ENCODE assay signal across 18 mouse cellular contexts in the genomic region with DNA sequence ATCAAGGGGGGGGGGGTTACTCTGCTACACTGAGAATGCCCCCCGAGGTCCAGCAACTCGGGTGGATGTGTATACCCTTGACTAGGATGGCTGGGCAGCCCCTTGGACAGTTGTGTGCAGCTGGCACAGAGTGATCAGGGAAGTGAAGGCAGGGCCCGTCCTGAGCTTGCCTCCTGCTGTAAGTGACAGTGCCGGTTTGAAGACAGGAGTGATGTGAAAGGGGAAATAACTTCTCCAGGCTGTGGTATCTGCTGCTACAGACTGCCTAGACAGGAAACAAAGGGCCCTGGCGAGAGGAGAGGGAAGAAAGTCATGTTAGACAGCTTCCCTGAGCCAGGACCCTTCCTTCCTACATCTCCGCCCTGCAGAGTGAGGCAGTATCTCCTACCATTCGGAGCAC. TPM values are rescaled to one million over a fixed set of nuclear protein-coding genes. Genes with fewer than 3 reads are reported as not detected.
DNase-seq lines count a peak whose midpoint lies in the region; ATAC-seq lines count a peak whose summit lies in the region.
"Had no signal": no experiment of that assay in that cellular context is flagged by ENCODE, and none has a peak within 500 bp of the region (broad histone marks: within the 10 kb centered on the region; RNA-seq: fewer than 3 reads in every experiment).

No protein-coding gene starts in this region.

- H3K4me2 ChIP-seq in heart, embryonic 16.5 days (ENCODE audit: low read depth, low read length): peak overlapping the region; percentile 0; the same call in 1 of the 2 replicates
- 0 out of 2 replicates have a peak overlapping the region, but pooled peaks have one; percentile 1 for H3K4me2 ChIP-seq in midbrain, embryonic 16.5 days (ENCODE audit: low read length)
- no peak overlapping the region for H3K4me2 ChIP-seq in midbrain, embryonic 15.5 days
- H3K4me2 ChIP-seq in neural tube, embryonic 15.5 days: peak overlapping the region; percentile 86
- H3K4me2 ChIP-seq: embryonic facial prominence, embryonic 15.5 days had no signal

- 53% methylated on average over 7 of the region's 7 CpGs for WGBS in heart, embryonic 16.5 days
- 82% methylated on average over 7 of the region's 7 CpGs for WGBS in midbrain, embryonic 16.5 days
- 81% methylated on average over 7 of the region's 7 CpGs for WGBS in midbrain, embryonic 15.5 days
- WGBS in neural tube, embryonic 15.5 days: 77% methylated on average over 7 of the region's 7 CpGs

- H3K27me3 ChIP-seq in heart, embryonic 16.5 days (ENCODE audit: control insufficient read depth, insufficient read depth, low read length): no peaks in the 10 kb centered on the region
- no peaks in the 10 kb centered on the region for H3K27me3 ChIP-seq in midbrain, embryonic 16.5 days (ENCODE audit: control insufficient read depth, insufficient read depth, low read depth, low read length)
- H3K27me3 ChIP-seq in midbrain, embryonic 15.5 days (replicated peaks): no peaks in the 10 kb centered on the region
- H3K27me3 ChIP-seq in neural tube, embryonic 15.5 days (replicated peaks): no peaks in the 10 kb centered on the region
- H3K27me3 ChIP-seq: embryonic facial prominence, embryonic 15.5 days had no signal

- no peak overlapping the region for H3K9ac ChIP-seq in heart, embryonic 16.5 days (ENCODE audit: low read length)
- H3K9ac ChIP-seq in midbrain, embryonic 16.5 days (ENCODE audit: low read depth, low read length): no peak overlapping the region
- no peak overlapping the region for H3K9ac ChIP-seq in midbrain, embryonic 15.5 days
- H3K9ac ChIP-seq in neural tube, embryonic 15.5 days (replicated peaks): no peak overlapping the region
- H3K9ac ChIP-seq: embryonic facial prominence, embryonic 15.5 days had no signal

- H3K27ac ChIP-seq in heart, embryonic 16.5 days (ENCODE audit: low read length): no peak overlapping the region
- no peak overlapping the region for H3K27ac ChIP-seq in midbrain, embryonic 16.5 days (ENCODE audit: low read length)
- H3K27ac ChIP-seq in midbrain, embryonic 15.5 days: no peak overlapping the region
- H3K27ac ChIP-seq in neural tube, embryonic 15.5 days (replicated peaks): no peak overlapping the region
- H3K27ac ChIP-seq: embryonic facial prominence, embryonic 15.5 days had no signal

- no peak for ATAC-seq in heart, embryonic 16.5 days (replicated peaks; ENCODE audit: extremely low read depth, insufficient read depth, low FRiP score)
- no peak for ATAC-seq in midbrain, embryonic 16.5 days
- no peak for ATAC-seq in midbrain, embryonic 15.5 days (replicated peaks)
- ATAC-seq in hematopoietic stem cell, adult 5-6 weeks (replicated peaks in 1 of 2; ENCODE audit: insufficient read depth in 1 of 2, low FRiP score in 2 of 2, low TSS enrichment in 1 of 2, low read depth in 1 of 2, poor library complexity in 2 of 2, severe bottlenecking in 2 of 2): peak; percentile 46 to 62; a peak in 3 of 4 replicates
- no peak for ATAC-seq in neural tube, embryonic 15.5 days (ENCODE audit: low FRiP score)
- ATAC-seq: inflammation-experienced regulatory T-cells, adult 6 months had no signal

- 0 out of 2 replicates have a peak, but pooled peaks cover under 1% of the 10 kb centered on the region for H3K36me3 ChIP-seq in heart, embryonic 16.5 days (ENCODE audit: control insufficient read depth, insufficient read depth)
- peaks cover 12% of the 10 kb centered on the region for H3K36me3 ChIP-seq in midbrain, embryonic 16.5 days (ENCODE audit: control insufficient read depth, insufficient read depth, low read length)
- H3K36me3 ChIP-seq in midbrain, embryonic 15.5 days (replicated peaks): peaks cover 5% of the 10 kb centered on the region; the same call in 1 of the 2 replicates
- H3K36me3 ChIP-seq in neural tube, embryonic 15.5 days: peaks cover 20% of the 10 kb centered on the region

- H3K4me3 ChIP-seq in heart, embryonic 16.5 days (ENCODE audit: low read length): no peak overlapping the region
- no peak overlapping the region for H3K4me3 ChIP-seq in midbrain, embryonic 16.5 days (ENCODE audit: low read depth, low read length)
- H3K4me3 ChIP-seq in midbrain, embryonic 15.5 days: no peak overlapping the region
- no peak overlapping the region for H3K4me3 ChIP-seq in neural tube, embryonic 15.5 days (replicated peaks)
- H3K4me3 ChIP-seq: embryonic facial prominence, embryonic 15.5 days had no signal

- H3K9me3 ChIP-seq in heart, embryonic 16.5 days (replicated peaks; ENCODE audit: control insufficient read depth, low read length): no peaks in the 10 kb centered on the region
- no peaks in the 10 kb centered on the region for H3K9me3 ChIP-seq in midbrain, embryonic 16.5 days (replicated peaks; ENCODE audit: control insufficient read depth, low read length, poor library complexity, severe bottlenecking)
- H3K9me3 ChIP-seq in midbrain, embryonic 15.5 days: no peaks in the 10 kb centered on the region
- no peaks in the 10 kb centered on the region for H3K9me3 ChIP-seq in neural tube, embryonic 15.5 days (replicated peaks)
- H3K9me3 ChIP-seq: embryonic facial prominence, embryonic 15.5 days had no signal

- H3K4me1 ChIP-seq in heart, embryonic 16.5 days (ENCODE audit: control insufficient read depth, insufficient read depth, low read length): peaks cover 33% of the 10 kb centered on the region
- H3K4me1 ChIP-seq in midbrain, embryonic 16.5 days (ENCODE audit: control insufficient read depth, insufficient read depth, low read length): peaks cover 38% of the 10 kb centered on the region
- H3K4me1 ChIP-seq in midbrain, embryonic 15.5 days: peaks cover 50% of the 10 kb centered on the region
- H3K4me1 ChIP-seq in neural tube, embryonic 15.5 days: peaks cover 53% of the 10 kb centered on the region

- DNase-seq in heart, adult 9 months (ENCODE audit: low spot score in 2 of 2): no peak
- DNase-seq in c-Kit-positive CD71-positive TER-119-positive erythroid progenitor cells, embryonic 14.5 days (ENCODE audit: low spot score): no peak
- no peak for DNase-seq in layer of hippocampus, adult 18-20 months (ENCODE audit: low spot score in 2 of 2)
- DNase-seq: cerebellum, adult 9-10 months; kidney, postnatal 36 days; lung, postnatal 36 days; thymus, postnatal 4 days had no signal

RNA-seq across cellular contexts. Expression of a gene that starts 5.2 kb away (rescaled TPM):
- 8.9 and 11.0 TPM in 2 replicates for polyA plus RNA-seq in heart, embryonic 16.5 days (2015; fragmentation: Nextera tagmentation; extraction: Ambion mirVana)
- polyA plus RNA-seq in midbrain, embryonic 16.5 days (2015; fragmentation: Nextera tagmentation; extraction: Ambion mirVana): 30.0 and 35.8 TPM in 2 replicates
- polyA plus RNA-seq in midbrain, embryonic 15.5 days (2015; fragmentation: Nextera tagmentation; extraction: Ambion mirVana): 36.6 and 41.6 TPM in 2 replicates
- 2.8 and 3.3 TPM in 2 replicates for total RNA-seq in hematopoietic stem cell, adult 5-6 weeks (2017)
- 25.7 and 28.2 TPM in 2 replicates for polyA plus RNA-seq in neural tube, embryonic 15.5 days (2015; fragmentation: Nextera tagmentation; extraction: Ambion mirVana)
- total RNA-seq in layer of hippocampus, adult 18-20 months (2021): 10 to 100 TPM; 36.8 to 37.8 TPM

RNA-seq across cellular contexts. Expression of a gene that starts 42.6 kb away (rescaled TPM):
- polyA plus RNA-seq in heart, embryonic 16.5 days (2015; fragmentation: Nextera tagmentation; extraction: Ambion mirVana): 7.9 and 9.4 TPM in 2 replicates
- polyA plus RNA-seq in midbrain, embryonic 16.5 days (2015; fragmentation: Nextera tagmentation; extraction: Ambion mirVana): 10.6 and 10.8 TPM in 2 replicates
- 11.5 and 12.8 TPM in 2 replicates for polyA plus RNA-seq in midbrain, embryonic 15.5 days (2015; fragmentation: Nextera tagmentation; extraction: Ambion mirVana)
- total RNA-seq in hematopoietic stem cell, adult 5-6 weeks (2017): 1.7 and 3.0 TPM in 2 replicates
- polyA plus RNA-seq in neural tube, embryonic 15.5 days (2015; fragmentation: Nextera tagmentation; extraction: Ambion mirVana): 11.2 and 11.7 TPM in 2 replicates
- 1 to 10 TPM; 5.0 to 5.7 TPM for total RNA-seq in layer of hippocampus, adult 18-20 months (2021)

RNA-seq across cellular contexts. Expression of a gene that starts 50.5 kb away (rescaled TPM):
- not detected in 2 replicates for polyA plus RNA-seq in heart, embryonic 16.5 days (2015; fragmentation: Nextera tagmentation; extraction: Ambion mirVana)
- not detected in 2 replicates for polyA plus RNA-seq in midbrain, embryonic 16.5 days (2015; fragmentation: Nextera tagmentation; extraction: Ambion mirVana)
- polyA plus RNA-seq in midbrain, embryonic 15.5 days (2015; fragmentation: Nextera tagmentation; extraction: Ambion mirVana): not detected in 2 replicates
- not detected in 2 replicates for total RNA-seq in hematopoietic stem cell, adult 5-6 weeks (2017)
- polyA plus RNA-seq in neural tube, embryonic 15.5 days (2015; fragmentation: Nextera tagmentation; extraction: Ambion mirVana): not detected in 2 replicates
- not detected for total RNA-seq in layer of hippocampus, adult 18-20 months (2021)
- total RNA-seq: gastrocnemius, adult 8-10 months; left cerebral cortex, postnatal 14 days had no signal
- polyA plus RNA-seq: embryonic facial prominence, embryonic 15.5 days; inflammation-experienced regulatory T-cells, adult 6 months; neural tube, embryonic 11.5 days; stomach, embryonic 14.5 days had no signal

Comparison
In these comparisons a context has a peak if more than half of its experiments do, and no peak if none do; other contexts are left out.
1. ATAC-seq: peak in hematopoietic stem cell, adult 5-6 weeks (2 of 2); none in heart, embryonic 16.5 days (single experiment), midbrain, embryonic 16.5 days (single experiment), midbrain, embryonic 15.5 days (single experiment) and neural tube, embryonic 15.5 days (single experiment).